Mouse (Mus musculus): ENCODE data around the gene Capn8. TPM values are rescaled to one million over a fixed set of nuclear protein-coding genes. Genes with fewer than 3 reads are reported as not detected.

Capn8 gene
- polyA plus RNA-seq, 1 experiment from 2014 or later: not detected

- Histone ChIP-seq H3K9ac (no peak overlapping the region), H3K4me2 (no peak overlapping the region), H3K27ac (ENCODE audit: poor library complexity, severe bottlenecking) (no peak overlapping the region), H3K4me1 (replicated peaks) (0 out of 2 replicates have a peak, but pooled peaks cover 5% of the 10 kb centered on the region), H3K9me3 (replicated peaks) (no peaks in the 10 kb centered on the region), H3K27me3 (replicated peaks) (no peaks in the 10 kb centered on the region), H3K4me3 (no peak overlapping the region), H3K36me3 (no peaks in the 10 kb centered on the region)
- 58% methylated on average over 12 of the region's 12 CpGs for WGBS
- no peak for ATAC-seq (ENCODE audit: insufficient number of reproducible peaks, low FRiP score)
These were observed 11.0 kb upstream of the Capn8 start for GRCm38 (mm10) chr1:182553649-182554375.

GRCm38 (mm10) chr1:182558271-182558670, 6.5 kb upstream of the Capn8 start:
- WGBS: 75% methylated on average over 4 of the region's 4 CpGs
- no peak for ATAC-seq (ENCODE audit: insufficient number of reproducible peaks, low FRiP score)
- H3K36me3 ChIP-seq: no peaks in the 10 kb centered on the region
- no peaks in the 10 kb centered on the region for H3K9me3 ChIP-seq (replicated peaks)
- H3K4me1 ChIP-seq (replicated peaks): no peaks in the 10 kb centered on the region
- no peak overlapping the region for H3K4me2 ChIP-seq
- no peak overlapping the region for H3K27ac ChIP-seq (ENCODE audit: poor library complexity, severe bottlenecking)
- H3K27me3 ChIP-seq (replicated peaks): no peaks in the 10 kb centered on the region
- H3K4me3 ChIP-seq: no peak overlapping the region
- H3K9ac ChIP-seq: no peak overlapping the region

DNA sequence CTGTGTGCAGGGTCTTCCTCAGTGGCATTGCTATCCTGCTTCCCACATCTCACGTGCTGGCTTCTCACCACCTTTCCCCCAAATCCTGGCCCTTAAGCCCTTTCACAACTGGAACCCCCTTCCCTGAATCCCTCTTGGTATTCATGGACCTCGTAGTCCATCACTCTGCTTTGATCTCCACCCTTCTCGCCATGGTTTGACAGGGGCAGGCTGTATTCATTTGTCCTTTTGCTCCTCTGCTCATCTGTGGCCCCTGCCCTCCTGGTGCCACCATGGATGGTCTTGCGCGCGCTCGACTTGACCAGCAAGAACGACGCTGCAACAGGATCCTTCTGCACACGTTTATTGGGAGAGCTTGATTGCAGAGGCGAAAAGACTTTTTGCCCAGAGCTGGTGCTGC, 5.3 kb upstream of the Capn8 start:
- H3K4me3 ChIP-seq: no peak overlapping the region
- no peaks in the 10 kb centered on the region for H3K36me3 ChIP-seq
- no peak overlapping the region for H3K27ac ChIP-seq (ENCODE audit: poor library complexity, severe bottlenecking)
- H3K27me3 ChIP-seq (replicated peaks): no peaks in the 10 kb centered on the region
- ATAC-seq (ENCODE audit: insufficient number of reproducible peaks, low FRiP score): no peak
- no peaks in the 10 kb centered on the region for H3K9me3 ChIP-seq (replicated peaks)
- H3K4me2 ChIP-seq: no peak overlapping the region
- WGBS: 87% methylated on average over 11 of the region's 11 CpGs
- H3K9ac ChIP-seq: no peak overlapping the region
- no peaks in the 10 kb centered on the region for H3K4me1 ChIP-seq (replicated peaks)

DNA sequence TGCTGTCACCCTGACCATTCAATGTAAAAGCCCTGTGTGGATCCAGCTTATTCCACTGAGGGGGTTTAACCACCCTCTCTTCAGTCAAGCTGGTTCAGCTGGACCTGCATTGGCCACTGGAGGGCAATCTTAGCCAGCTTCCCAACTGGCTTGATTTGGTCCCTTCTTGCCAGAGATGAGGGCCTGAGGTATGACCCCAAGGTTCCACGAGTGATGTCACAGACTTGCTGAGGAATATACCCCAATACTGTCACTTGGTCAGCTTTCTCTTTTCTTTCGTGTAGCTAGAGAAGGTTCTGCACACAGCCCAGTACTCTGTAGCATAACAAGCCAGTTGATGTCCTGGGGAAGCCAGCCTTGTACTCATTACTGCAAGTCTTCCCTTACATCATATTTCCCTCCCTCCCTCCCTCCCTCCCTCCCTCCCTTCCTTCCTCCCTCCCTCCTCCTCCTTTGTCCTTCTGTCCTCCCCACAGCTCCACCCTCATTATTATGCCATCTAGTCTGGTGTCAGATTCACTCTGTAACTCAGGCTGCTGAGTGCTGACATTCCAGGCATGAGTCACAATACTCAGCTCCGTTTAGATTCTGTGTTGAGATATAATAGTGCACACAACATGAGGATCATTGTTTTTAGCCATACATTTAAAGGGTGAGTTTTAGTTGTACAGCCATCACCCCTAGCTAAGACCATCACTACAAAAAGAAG, 4.3 kb upstream of the Capn8 start:
- Histone ChIP-seq H3K4me3 (no peak overlapping the region), H3K36me3 (no peaks in the 10 kb centered on the region), H3K27me3 (replicated peaks) (no peaks in the 10 kb centered on the region), H3K9ac (no peak overlapping the region), H3K4me2 (no peak overlapping the region), H3K4me1 (replicated peaks) (no peaks in the 10 kb centered on the region), H3K27ac (ENCODE audit: poor library complexity, severe bottlenecking) (no peak overlapping the region), H3K9me3 (replicated peaks) (no peaks in the 10 kb centered on the region)
- WGBS: 21% methylated on average over 3 of the region's 3 CpGs
- 0 out of 2 replicates have a peak, but pooled peaks have one; percentile 38 for ATAC-seq (ENCODE audit: insufficient number of reproducible peaks, low FRiP score)

GRCm38 (mm10) chr1:182561945-182562514, 2.8 kb upstream of the Capn8 start:
- Histone ChIP-seq H3K27ac (ENCODE audit: poor library complexity, severe bottlenecking) (no peak overlapping the region), H3K4me2 (no peak overlapping the region), H3K4me3 (no peak overlapping the region), H3K36me3 (no peaks in the 10 kb centered on the region), H3K9me3 (replicated peaks) (no peaks in the 10 kb centered on the region), H3K27me3 (replicated peaks) (no peaks in the 10 kb centered on the region), H3K4me1 (replicated peaks) (no peaks in the 10 kb centered on the region), H3K9ac (no peak overlapping the region)
- ATAC-seq (ENCODE audit: insufficient number of reproducible peaks, low FRiP score): no peak
- WGBS: 73% methylated on average over 11 of the region's 11 CpGs

GRCm38 (mm10) chr1:182562576-182563370, 2.0 kb upstream of the Capn8 start:
- ATAC-seq (ENCODE audit: insufficient number of reproducible peaks, low FRiP score): no peak
- no peaks in the 10 kb centered on the region for H3K27me3 ChIP-seq (replicated peaks)
- no peak overlapping the region for H3K4me2 ChIP-seq
- WGBS: 48% methylated on average over 16 of the region's 16 CpGs
- H3K9me3 ChIP-seq (replicated peaks): no peaks in the 10 kb centered on the region
- H3K27ac ChIP-seq (ENCODE audit: poor library complexity, severe bottlenecking): no peak overlapping the region
- H3K36me3 ChIP-seq: no peaks in the 10 kb centered on the region
- H3K9ac ChIP-seq: no peak overlapping the region
- H3K4me1 ChIP-seq (replicated peaks): no peaks in the 10 kb centered on the region
- no peak overlapping the region for H3K4me3 ChIP-seq

DNA sequence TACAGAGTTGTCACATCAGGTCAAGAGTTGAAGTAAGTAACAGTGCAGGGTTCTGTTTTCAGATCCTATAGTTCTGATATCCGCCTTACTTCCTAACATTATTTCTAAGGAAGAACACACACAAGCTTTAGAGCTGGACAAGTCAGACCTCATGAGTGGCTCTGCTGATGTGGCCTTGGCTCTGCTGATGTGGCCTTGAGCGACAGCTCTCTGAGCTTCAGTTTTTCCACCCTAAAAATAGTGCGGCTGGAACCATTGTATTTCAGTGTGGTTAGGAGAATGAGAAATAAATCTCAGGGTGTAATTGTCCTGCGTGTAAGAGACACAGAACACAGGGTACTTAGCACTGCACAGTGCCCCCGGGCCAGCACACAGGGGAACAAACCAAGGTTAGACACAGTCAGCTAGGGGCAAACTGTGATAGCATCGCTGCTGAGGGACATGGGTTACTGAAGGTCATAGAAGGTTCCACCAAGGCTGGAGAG, 586 bp downstream of the Capn8 start:
- Histone ChIP-seq H3K4me3 (no peak overlapping the region), H3K4me1 (replicated peaks) (no peaks in the 10 kb centered on the region), H3K9ac (no peak overlapping the region), H3K36me3 (no peaks in the 10 kb centered on the region), H3K9me3 (replicated peaks) (no peaks in the 10 kb centered on the region), H3K27me3 (replicated peaks) (no peaks in the 10 kb centered on the region), H3K27ac (ENCODE audit: poor library complexity, severe bottlenecking) (no peak overlapping the region), H3K4me2 (no peak overlapping the region)
- WGBS: 71% methylated on average over 6 of the region's 6 CpGs
- no peak for ATAC-seq (ENCODE audit: insufficient number of reproducible peaks, low FRiP score)

DNA sequence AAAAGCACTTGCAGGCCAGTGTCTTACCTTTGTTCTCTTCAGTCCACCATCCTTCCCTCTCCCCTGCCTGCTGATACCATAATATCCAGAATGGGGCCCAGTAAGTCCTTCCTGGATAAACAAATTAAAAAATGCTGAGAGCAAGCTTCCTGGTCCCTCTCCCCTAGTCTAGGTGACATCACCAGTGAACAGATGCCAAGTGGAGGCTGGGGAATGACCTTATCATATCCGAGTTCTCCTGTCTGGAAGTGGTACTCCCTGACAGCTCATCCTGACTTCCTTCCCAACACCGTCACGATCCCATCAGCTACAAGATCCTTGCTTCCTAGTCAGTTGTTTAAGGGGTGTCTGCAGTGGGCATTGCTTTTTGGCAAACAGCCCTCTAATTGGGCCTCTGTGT, 6.3 kb downstream of the Capn8 start:
- no peaks in the 10 kb centered on the region for H3K36me3 ChIP-seq
- no peak; the same call in 1 of the 2 replicates for ATAC-seq (ENCODE audit: insufficient number of reproducible peaks, low FRiP score)
- WGBS: 41% methylated on average over 3 of the region's 3 CpGs
- no peak overlapping the region for H3K4me3 ChIP-seq
- no peak overlapping the region for H3K9ac ChIP-seq
- H3K9me3 ChIP-seq (replicated peaks): no peaks in the 10 kb centered on the region
- no peaks in the 10 kb centered on the region for H3K27me3 ChIP-seq (replicated peaks)
- no peak overlapping the region for H3K27ac ChIP-seq (ENCODE audit: poor library complexity, severe bottlenecking)
- H3K4me1 ChIP-seq (replicated peaks): peaks cover 19% of the 10 kb centered on the region
- H3K4me2 ChIP-seq: no peak overlapping the region

- ATAC-seq (ENCODE audit: insufficient number of reproducible peaks, low FRiP score): no peak
- H3K27ac ChIP-seq (ENCODE audit: poor library complexity, severe bottlenecking): no peak overlapping the region
- H3K9me3 ChIP-seq (replicated peaks): no peaks in the 10 kb centered on the region
- no peak overlapping the region for H3K4me3 ChIP-seq
- peaks cover 19% of the 10 kb centered on the region for H3K4me1 ChIP-seq (replicated peaks)
- H3K36me3 ChIP-seq: no peaks in the 10 kb centered on the region
- 82% methylated on average over 11 of the region's 11 CpGs for WGBS
- H3K4me2 ChIP-seq: no peak overlapping the region
- no peaks in the 10 kb centered on the region for H3K27me3 ChIP-seq (replicated peaks)
- H3K9ac ChIP-seq: no peak overlapping the region
These were observed 7.2 kb downstream of the Capn8 start for GRCm38 (mm10) chr1:182571973-182572372.

DNA sequence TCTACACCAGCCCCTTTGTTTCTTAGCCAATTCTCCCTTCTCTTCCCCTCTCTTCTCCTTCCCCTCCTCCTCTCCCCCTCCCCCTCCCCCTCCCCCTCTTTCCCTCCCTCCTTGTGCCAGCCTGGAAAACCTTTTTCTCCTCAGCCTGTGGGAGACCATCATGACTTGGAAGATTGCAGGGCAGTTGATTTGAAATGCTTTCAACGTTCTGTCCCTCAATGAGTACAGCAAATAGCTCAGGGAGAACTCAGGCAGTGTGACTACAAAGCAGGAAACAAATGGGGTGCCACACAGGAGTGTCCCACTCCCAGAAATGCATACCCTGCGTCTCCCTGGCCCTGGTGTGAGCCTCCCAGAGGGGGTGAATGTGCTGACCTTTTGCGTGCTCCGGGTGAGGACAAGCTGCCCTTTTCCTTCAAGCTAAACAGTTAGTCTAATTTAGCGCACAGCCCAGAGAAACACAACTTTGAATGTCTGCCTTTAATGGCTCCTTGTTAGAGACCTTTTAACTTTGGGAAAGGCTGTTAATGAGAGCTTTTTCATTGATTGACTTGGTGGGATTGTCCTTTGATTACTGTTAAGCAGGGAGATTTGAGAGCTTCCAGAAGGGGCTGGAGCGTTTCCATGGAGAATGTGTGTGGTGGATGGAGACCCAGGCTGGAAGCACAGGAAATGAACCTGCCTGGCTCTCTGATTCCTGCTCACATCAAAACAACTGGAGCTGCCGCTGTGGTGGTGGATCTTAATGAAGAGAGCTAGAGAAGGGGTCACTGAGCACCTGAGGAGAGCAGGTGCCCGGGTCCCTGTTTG, 9.3 kb downstream of the Capn8 start:
- no peak overlapping the region for H3K4me2 ChIP-seq
- H3K4me3 ChIP-seq: no peak overlapping the region
- no peaks in the 10 kb centered on the region for H3K27me3 ChIP-seq (replicated peaks)
- H3K4me1 ChIP-seq (replicated peaks): peaks cover 19% of the 10 kb centered on the region
- 30% methylated on average over 8 of the region's 8 CpGs for WGBS
- no peak overlapping the region for H3K9ac ChIP-seq
- H3K36me3 ChIP-seq: no peaks in the 10 kb centered on the region
- ATAC-seq (ENCODE audit: insufficient number of reproducible peaks, low FRiP score): no peak
- no peak overlapping the region for H3K27ac ChIP-seq (ENCODE audit: poor library complexity, severe bottlenecking)
- no peaks in the 10 kb centered on the region for H3K9me3 ChIP-seq (replicated peaks)

All from heart, embryonic 12.5 days (tissue).